Mouse (Mus musculus) heart, embryonic 15.5 days (tissue): ENCODE results near the gene Gpr156. TPM values are rescaled to one million over a fixed set of nuclear protein-coding genes. Genes with fewer than 3 reads are reported as not detected.

Source experiments
- ATAC-seq: fragments of 200-750 bp; cut with Nextera tagmentation; replicated peaks from 2 replicates; pipeline ENCODE4 v1.8.0; 2017; ENCODE audit warnings: low read depth, moderate TSS enrichment; ENCODE audit not compliant: insufficient number of reproducible peaks, insufficient read depth, low FRiP score
- H3K27ac ChIP-seq: fragments of 300-500 bp; sonication (generic); 2 replicates; pipeline ENCODE4 v1.5.1; 2015; ENCODE audit warnings: mild to moderate bottlenecking, inconsistent platforms
- H3K27me3 ChIP-seq: fragments of 300-500 bp; sonication (generic); 2 replicates; pipeline ENCODE4 v1.6.1; 2015; ENCODE audit warnings: inconsistent platforms
- H3K36me3 ChIP-seq: fragments of 300-500 bp; sonication (generic); 2 replicates; pipeline ENCODE4 v1.6.1; 2015; ENCODE audit warnings: mild to moderate bottlenecking, inconsistent platforms
- H3K4me1 ChIP-seq: fragments of 300-500 bp; sonication (generic); replicated peaks from 2 replicates; pipeline ENCODE4 v1.6.1; 2015; ENCODE audit warnings: inconsistent platforms
- H3K4me2 ChIP-seq: fragments of 300-500 bp; sonication (generic); 2 replicates; pipeline ENCODE4 v1.6.1; 2015; ENCODE audit warnings: inconsistent platforms, mild to moderate bottlenecking, moderate library complexity
- H3K4me3 ChIP-seq: fragments of 300-500 bp; sonication (generic); 2 replicates; pipeline ENCODE4 v1.5.1; 2015; ENCODE audit warnings: mild to moderate bottlenecking, inconsistent platforms
- H3K9ac ChIP-seq: fragments of 300-500 bp; sonication (generic); 2 replicates; pipeline ENCODE4 v1.6.1; 2015; ENCODE audit warnings: mild to moderate bottlenecking, inconsistent platforms
- H3K9me3 ChIP-seq: fragments of 300-500 bp; sonication (generic); replicated peaks from 2 replicates; pipeline ENCODE4 v1.6.1; 2016; ENCODE audit warnings: inconsistent platforms
- WGBS: fragments of 180-500 bp; shearing (Covaris S2); methylation state at CpG from one replicate; pipeline ENCODE4 v1.1.7; 2015; ENCODE audit warnings: mixed read lengths; 5-methylcytosine and 5-hydroxymethylcytosine counted together
- polyA plus RNA-seq: library from polyadenylated mRNA; unstranded; fragments of >200 nt; fragmentation: Nextera tagmentation; extraction: Ambion mirVana; gene quantifications from 2 replicates; pipeline ENCODE4 v1.2.1, GENCODE M21; 2015

The Gpr156 gene
- polyA plus RNA-seq, 1 experiment from 2014 or later, result 0.19 TPM

DNA sequence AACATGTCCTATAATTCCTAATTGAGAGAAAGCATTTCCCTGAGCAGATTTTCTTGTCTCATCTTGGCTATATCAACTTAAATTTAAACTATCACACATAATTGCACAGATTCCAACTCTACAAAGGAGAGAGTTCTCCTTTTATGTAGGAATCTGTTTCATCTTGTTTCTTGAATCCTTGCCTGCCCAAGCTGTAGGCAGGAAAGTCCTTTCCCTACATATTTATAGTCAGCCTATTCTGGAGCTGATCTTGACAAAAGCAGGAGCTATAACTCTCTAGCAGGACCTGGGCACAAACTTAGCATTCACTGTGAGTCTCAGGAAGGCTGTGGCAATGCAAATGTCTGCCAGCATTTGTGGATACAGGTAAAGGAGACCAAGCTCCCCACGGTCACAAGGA is 125.9 kb downstream of the Gpr156 start:
- no peaks in the 10 kb centered on the region for H3K36me3 ChIP-seq
- H3K4me1 ChIP-seq, result no peaks in the 10 kb centered on the region
- no peak overlapping the region for H3K27ac ChIP-seq
- WGBS, result 85% methylated on average over 1 of the region's 1 CpGs
- H3K27me3 ChIP-seq, result no peaks in the 10 kb centered on the region
- H3K4me2 ChIP-seq, result no peak overlapping the region
- ATAC-seq, result no peak
- no peaks in the 10 kb centered on the region for H3K9me3 ChIP-seq
- no peak overlapping the region for H3K4me3 ChIP-seq
- no peak overlapping the region for H3K9ac ChIP-seq

DNA sequence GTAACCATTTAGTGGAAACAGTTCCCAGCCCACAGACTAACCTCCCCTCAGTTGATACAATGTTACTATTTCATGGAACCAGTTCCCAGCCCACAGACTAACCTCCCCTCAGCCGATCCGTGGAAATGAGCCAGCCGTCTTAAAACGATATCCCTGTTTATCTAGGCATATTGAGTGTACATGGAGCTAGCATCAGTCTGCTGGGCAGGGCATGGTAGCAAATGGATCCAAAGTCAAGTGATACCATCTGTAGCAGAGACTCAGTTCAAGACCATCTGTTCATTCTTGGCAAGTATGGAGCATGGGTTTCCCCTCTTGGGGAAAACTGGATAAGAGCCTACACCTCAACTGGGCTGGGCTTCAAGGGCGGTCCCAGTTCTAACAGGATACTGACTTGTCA is 128.3 kb downstream of the Gpr156 start:
- Histone ChIP-seq H3K9me3 (no peaks in the 10 kb centered on the region), H3K4me3 (no peak overlapping the region), H3K9ac (no peak overlapping the region), H3K4me2 (no peak overlapping the region), H3K4me1 (no peaks in the 10 kb centered on the region), H3K27ac (no peak overlapping the region), H3K27me3 (no peaks in the 10 kb centered on the region), H3K36me3 (no peaks in the 10 kb centered on the region)
- 73% methylated on average over 5 of the region's 5 CpGs for WGBS
- ATAC-seq, result no peak

DNA sequence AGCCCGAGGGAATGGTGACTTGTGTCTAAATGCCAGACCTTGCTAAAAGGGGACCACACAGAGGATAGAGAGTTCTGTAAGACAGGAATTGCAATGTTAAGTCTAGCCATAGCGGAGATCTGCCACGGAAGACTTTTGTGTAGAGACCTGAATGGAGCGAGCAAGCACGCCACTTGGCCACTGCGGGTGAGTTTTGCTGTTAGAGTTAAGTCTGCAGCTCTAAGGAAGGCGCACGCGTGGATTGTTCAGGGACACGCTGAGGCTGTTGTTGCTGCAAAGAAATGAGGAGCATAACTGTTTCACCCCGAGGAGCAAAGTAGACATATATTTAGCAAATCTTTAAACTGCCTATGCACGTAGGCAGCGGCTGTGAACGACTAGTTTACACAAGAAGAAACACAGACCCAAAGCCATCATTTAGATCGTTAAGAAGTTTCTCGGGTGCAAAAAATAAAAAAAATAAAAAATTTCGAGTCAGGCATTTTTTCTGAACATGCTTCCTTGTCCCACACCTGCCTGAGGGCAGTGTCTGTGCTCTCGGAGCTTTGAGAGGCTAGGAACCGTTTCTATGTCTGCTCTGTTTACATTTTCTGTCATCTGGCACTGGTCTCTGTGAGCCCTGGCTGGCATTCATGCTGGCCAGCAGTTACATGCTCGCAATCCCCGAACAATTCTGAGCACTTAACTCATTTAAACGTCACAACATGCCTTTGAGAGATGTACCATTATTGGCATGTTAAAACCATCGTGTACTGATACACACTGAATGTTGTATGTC is 131.7 kb downstream of the Gpr156 start:
- H3K4me3 ChIP-seq, result no peak overlapping the region
- no peaks in the 10 kb centered on the region for H3K36me3 ChIP-seq
- WGBS, result 65% methylated on average over 23 of the region's 23 CpGs
- no peak overlapping the region for H3K4me2 ChIP-seq
- ATAC-seq, result no peak
- no peaks in the 10 kb centered on the region for H3K27me3 ChIP-seq
- no peak overlapping the region for H3K27ac ChIP-seq
- H3K9ac ChIP-seq, result no peak overlapping the region
- no peaks in the 10 kb centered on the region for H3K9me3 ChIP-seq
- H3K4me1 ChIP-seq, result no peaks in the 10 kb centered on the region

Other genes with a start within 250 kb of the Gpr156 start
- gene Fstl1, start 139.6 kb upstream of the Gpr156 start, polyA plus RNA-seq, result 468 and 518 TPM in 2 replicates
- gene Gm36028, start 55.4 kb upstream of the Gpr156 start, polyA plus RNA-seq, result 4.9 and 6.3 TPM in 2 replicates
- gene Lrrc58, start 48.1 kb upstream of the Gpr156 start, polyA plus RNA-seq, result 36.4 and 41.7 TPM in 2 replicates
- 38.2 and 40.0 TPM in 2 replicates for gene Gsk3b, start 172.5 kb downstream of the Gpr156 start, polyA plus RNA-seq